Mouse (Mus musculus) CH12.LX (cell line): ENCODE data around the gene Dcxr. TPM values are rescaled to one million over a fixed set of nuclear protein-coding genes. Genes with fewer than 3 reads are reported as not detected.
"Not testable (repeated sequence)": the region's sequence is repeated elsewhere in the genome, so short reads cannot be mapped to it uniquely, and the experiment has no call there.

Experiments
- DNase-seq: peaks from one replicate; pipeline ENCODE4 v3.0.0-alpha.2; 2013; ENCODE audit errors: extremely low read depth
- H3K27ac ChIP-seq: 2 replicates; pipeline ENCODE4 v1.5.1; 2012; ENCODE audit warnings: low read depth, mild to moderate bottlenecking, control low read depth, moderate library complexity; ENCODE audit not compliant: insufficient read depth
- H3K27me3 ChIP-seq: replicated peaks from 2 replicates; pipeline ENCODE3; 2012; ENCODE audit warnings: inconsistent platforms
- H3K36me3 ChIP-seq, 2 experiments: replicated peaks in 1 of 2; 2 replicates each; pipeline versions ENCODE3 to v1.6.1; 2012; ENCODE audit warnings: inconsistent platforms in 1 of 2, low read length in 1 of 2, mild to moderate bottlenecking in 1 of 2, mixed read lengths in 1 of 2, moderate library complexity in 1 of 2; ENCODE audit not compliant: control insufficient read depth in 1 of 2, insufficient read depth in 1 of 2
- H3K4me1 ChIP-seq, 2 experiments: 2 replicates each; pipeline ENCODE4 v1.6.1; 2012; ENCODE audit warnings: inconsistent platforms in 1 of 2, moderate library complexity in 1 of 2; ENCODE audit not compliant: insufficient read depth in 2 of 2, control insufficient read depth in 1 of 2
- H3K4me2 ChIP-seq: 2 replicates; pipeline ENCODE4 v1.6.1; 2012; ENCODE audit warnings: low read depth, mild to moderate bottlenecking, control low read depth; ENCODE audit not compliant: poor library complexity, insufficient read depth, severe bottlenecking
- H3K4me3 ChIP-seq, 3 experiments: fragments of 150-350 bp in 1 of 3; sonication (generic) in 1 of 3; replicated peaks in 1 of 3; 2 replicates each; pipeline versions ENCODE3 to v1.5.1; 2011 to 2012; ENCODE audit warnings: low read depth in 2 of 3, low read length in 2 of 3, mild to moderate bottlenecking in 2 of 3, moderate library complexity in 2 of 3, control low read depth in 1 of 3, improper control_type of control experiment in 1 of 3, inconsistent platforms in 1 of 3, mixed read lengths in 1 of 3; ENCODE audit not compliant: poor library complexity in 1 of 3
- H3K79me2 ChIP-seq: replicated peaks from 2 replicates; pipeline ENCODE4 v1.6.1; 2012; ENCODE audit warnings: mild to moderate bottlenecking, moderate library complexity; ENCODE audit not compliant: control insufficient read depth, poor library complexity, insufficient read depth, severe bottlenecking; ENCODE audit errors: extremely low read depth
- H3K9ac ChIP-seq: 2 replicates; pipeline ENCODE4 v1.6.1; 2012; ENCODE audit warnings: low read depth, mild to moderate bottlenecking, control low read depth, moderate library complexity; ENCODE audit not compliant: insufficient read depth
- H3K9me3 ChIP-seq: replicated peaks from 2 replicates; pipeline ENCODE3; 2012; ENCODE audit warnings: low read length, inconsistent platforms, mixed read lengths
- CHD1 ChIP-seq: IDR thresholded peaks from 2 replicates; pipeline ENCODE4 v1.6.1; 2012; ENCODE audit warnings: low read depth, low read length, improper control_type of control experiment, inconsistent platforms
- E2F4 ChIP-seq: IDR thresholded peaks from 2 replicates; pipeline ENCODE4 v1.6.1; 2011; ENCODE audit warnings: low read depth, low read length, improper control_type of control experiment; ENCODE audit not compliant: insufficient replicate concordance
- ELF1 ChIP-seq: IDR thresholded peaks from 2 replicates; pipeline ENCODE4 v1.6.1; 2014; ENCODE audit warnings: low read depth, mild to moderate bottlenecking, inconsistent platforms, low read length, improper control_type of control experiment
- ETS1 ChIP-seq: conservative IDR thresholded peaks from 2 replicates; pipeline ENCODE4 v1.6.1; 2012; ENCODE audit warnings: low read depth, mild to moderate bottlenecking, inconsistent platforms, low read length, improper control_type of control experiment, moderate library complexity
- HCFC1 ChIP-seq: IDR thresholded peaks from 2 replicates; pipeline ENCODE4 v1.6.1; 2012; ENCODE audit warnings: low read depth, mild to moderate bottlenecking, inconsistent platforms, low read length, improper control_type of control experiment
- JUN ChIP-seq: IDR thresholded peaks from 2 replicates; pipeline ENCODE4 v1.6.1; 2011; ENCODE audit warnings: low read depth, mild to moderate bottlenecking, low read length, improper control_type of control experiment, moderate library complexity; ENCODE audit not compliant: insufficient read depth
- MAX ChIP-seq: IDR thresholded peaks from 2 replicates; pipeline ENCODE4 v1.6.1; 2011; ENCODE audit warnings: low read length, improper control_type of control experiment
- MAZ ChIP-seq: IDR thresholded peaks from 2 replicates; pipeline ENCODE4 v1.6.1; 2012; ENCODE audit warnings: low read depth, mild to moderate bottlenecking, inconsistent platforms, low read length, improper control_type of control experiment, moderate library complexity
- MYC ChIP-seq: IDR thresholded peaks from 2 replicates; pipeline ENCODE4 v1.6.1; 2011; ENCODE audit warnings: low read depth, mild to moderate bottlenecking, improper control_type of control experiment, low read length
- NRF1 ChIP-seq: IDR thresholded peaks from 2 replicates; pipeline ENCODE4 v1.6.1; 2014; ENCODE audit warnings: low read depth, mild to moderate bottlenecking, inconsistent platforms, low read length, improper control_type of control experiment, moderate library complexity
- POLR2AphosphoS2 ChIP-seq: IDR thresholded peaks from 2 replicates; pipeline ENCODE4 v1.6.1; 2011; ENCODE audit warnings: low read depth, low read length, improper control_type of control experiment
- UBTF ChIP-seq: IDR thresholded peaks from 2 replicates; pipeline ENCODE4 v1.6.1; 2012; ENCODE audit warnings: low read depth, mild to moderate bottlenecking, inconsistent platforms, low read length, improper control_type of control experiment, moderate library complexity
- USF1 ChIP-seq: IDR thresholded peaks from 2 replicates; pipeline ENCODE4 v1.6.1; 2014; ENCODE audit warnings: low read depth, mild to moderate bottlenecking, inconsistent platforms, low read length, improper control_type of control experiment
- USF2 ChIP-seq: conservative IDR thresholded peaks from 2 replicates; pipeline ENCODE4 v1.6.1; 2011; ENCODE audit warnings: low read depth, low read length, improper control_type of control experiment
- ZC3H11A ChIP-seq: IDR thresholded peaks from 2 replicates; pipeline ENCODE4 v1.6.1; 2012; ENCODE audit warnings: low read depth, mild to moderate bottlenecking, inconsistent platforms, low read length, improper control_type of control experiment
- ZNF384 ChIP-seq: IDR thresholded peaks from 2 replicates; pipeline ENCODE4 v1.6.1; 2012; ENCODE audit warnings: low read depth, low read length, improper control_type of control experiment, inconsistent platforms
- dilution Hi-C: fragments of 300-500 bp; cut with MboI; formaldehyde crosslinking; loops from 2 replicates; pipeline ENCODE4 v1.14.3; 2020; ENCODE audit warnings: low sequenced_read_pairs; ENCODE audit not compliant: extremely low pct_unique_long_range_greater_than_20kb, extremely low pct_ligation_motif_present
- in situ Hi-C: fragments of 300-500 bp; cut with MboI; formaldehyde crosslinking; loops from 3 replicates; pipeline ENCODE4 v1.14.3; 2019; ENCODE audit warnings: low sequenced_read_pairs, low pct_ligation_motif_present, low pct_unique_long_range_greater_than_20kb, mixed read lengths
- polyA plus RNA-seq: library from polyadenylated mRNA; unstranded; fragments of >175 nt; gene quantifications from 2 replicates; pipeline ENCODE4 v1.2.1, GENCODE M21; 2012; ENCODE audit warnings: low read depth; ENCODE audit not compliant: insufficient read length
- total RNA-seq, 2 experiments: library from RNA; depleted of rRNA; stranded (reverse); fragments of 300-350 nt in 1 of 2; fragments of >200 nt in 1 of 2; gene quantifications; 2 replicates each; pipeline ENCODE4 v1.2.3; 2012 to 2014

The Dcxr gene
- total and polyA plus RNA-seq, 3 experiments: 23.3 to 74.7 (median 24.1) TPM

DNA sequence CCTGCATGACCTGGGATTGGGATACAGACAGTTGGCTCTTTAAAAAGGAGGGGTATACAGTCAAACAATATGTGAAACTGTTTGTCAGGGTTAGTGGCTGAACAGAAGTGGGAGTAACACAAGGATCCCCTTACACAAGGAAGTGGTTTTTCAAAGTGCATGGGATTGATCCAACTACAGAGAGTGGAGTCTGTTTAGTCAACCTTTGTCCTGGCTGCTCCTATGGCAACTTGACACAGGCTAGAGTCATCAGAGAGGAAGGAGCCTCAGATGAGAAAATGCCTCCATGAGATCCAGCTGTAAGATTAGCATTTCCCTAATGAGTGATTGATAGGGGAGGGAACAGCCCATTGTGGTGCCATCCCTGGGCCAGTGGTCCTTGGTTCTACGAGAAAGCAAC lies 41.1 kb upstream of the Dcxr start:
- in situ Hi-C loops: loop anchor here (5.0 kb wide), 1 partner anchor 41 kb away; the partner anchor contains the start of gene Dcxr

DNA sequence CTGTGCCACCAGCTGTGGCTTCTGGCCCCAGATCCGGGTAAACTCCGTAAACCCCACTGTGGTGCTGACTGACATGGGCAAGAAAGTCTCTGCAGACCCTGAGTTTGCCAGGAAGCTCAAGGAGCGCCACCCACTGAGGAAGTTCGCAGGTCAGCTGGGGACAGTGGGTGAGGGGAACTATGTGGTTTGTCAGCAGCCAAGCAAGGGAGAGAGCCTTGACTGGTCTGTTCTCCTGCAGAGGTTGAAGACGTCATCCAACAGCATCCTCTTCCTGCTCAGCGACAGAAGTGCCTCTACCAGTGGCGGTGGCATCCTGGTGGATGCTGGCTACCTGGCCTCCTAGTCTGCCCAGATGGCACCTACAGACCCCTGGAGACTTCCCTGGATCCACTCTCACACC lies 39.9 kb upstream of the Dcxr start:
- in situ Hi-C loops: loop anchor here (5.0 kb wide), 1 partner anchor 40 kb away; the partner anchor contains the start of gene Dcxr
- H3K9ac ChIP-seq, H3K27ac ChIP-seq, H3K4me3 ChIP-seq, H3K79me2 ChIP-seq, dilution Hi-C loops, H3K9me3 ChIP-seq, H3K4me2 ChIP-seq, H3K4me1 ChIP-seq, H3K36me3 ChIP-seq, DNase-seq: not testable (repeated sequence)
- peaks cover 25% of the 10 kb centered on the region for H3K27me3 ChIP-seq

More for the DNA sequence above, 41.1 kb upstream of the Dcxr start:
- Histone ChIP-seq H3K36me3 (no peaks in the 10 kb centered on the region), H3K9ac (no peak overlapping the region), H3K4me3 (no peak overlapping the region), H3K27ac (no peak overlapping the region), H3K79me2 (no peaks in the 10 kb centered on the region), H3K9me3 (no peaks in the 10 kb centered on the region), H3K4me2 (no peak overlapping the region), H3K4me1 (peaks cover 3 to 5% of the 10 kb centered on the region in 2 experiments; a peak in 2 of 4 replicates), H3K27me3 (peaks cover 21% of the 10 kb centered on the region)
- DNase-seq: no peak
- dilution Hi-C loops: no loop called here
- TF ChIP-seq CHD1 (no peak), JUN (no peak), POLR2AphosphoS2 (no peak), USF1 (no peak), MAX (no peak), UBTF (no peak), NRF1 (no peak), MYC (no peak), ELF1 (no peak), ZC3H11A (no peak), USF2 (no peak), MAZ (no peak), HCFC1 (no peak), E2F4 (no peak), ETS1 (no peak), ZNF384 (no peak)

DNA sequence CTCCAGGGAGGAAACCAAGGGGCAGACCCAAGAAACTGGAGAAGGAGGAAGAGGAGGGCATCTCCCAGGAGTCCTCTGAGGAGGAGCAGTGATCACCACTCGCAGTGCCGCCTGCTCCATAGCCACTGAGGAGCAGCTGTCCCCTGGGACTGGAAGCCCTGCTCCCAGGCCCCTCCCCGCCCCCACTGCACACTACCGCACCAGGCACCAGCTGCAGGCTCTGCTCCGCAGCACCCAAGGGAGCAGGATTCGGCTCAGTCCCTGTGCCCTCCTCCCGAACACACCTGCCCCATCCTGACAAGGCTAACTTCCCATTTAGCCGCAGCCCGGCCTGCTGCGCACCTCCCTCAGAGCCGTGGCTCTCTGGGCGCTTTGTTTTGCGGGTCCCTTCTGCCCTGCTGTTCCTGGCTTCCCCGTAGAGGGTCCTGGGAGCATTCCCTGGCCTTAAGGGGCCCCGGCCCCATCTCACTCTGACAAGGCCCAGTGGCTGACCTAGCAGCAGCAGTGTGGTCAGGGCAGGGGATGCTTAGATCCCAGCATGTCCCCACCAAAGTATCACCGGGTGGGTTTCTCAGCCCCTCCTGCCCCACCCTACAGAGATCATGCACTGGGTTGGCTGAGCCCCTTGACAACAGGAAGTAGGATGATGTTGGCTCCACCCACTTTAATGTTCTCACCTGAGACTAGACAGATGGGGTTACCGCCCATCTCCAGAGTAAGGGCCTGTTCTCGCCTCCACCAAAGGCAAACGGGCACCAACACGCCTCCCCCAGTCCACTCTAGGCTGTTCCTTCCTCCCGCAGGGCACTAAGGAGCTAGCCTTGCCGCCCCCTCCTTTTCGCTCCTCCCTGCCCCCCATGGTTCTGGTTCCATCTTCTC lies 36.3 kb upstream of the Dcxr start:
- DNase-seq, H3K4me3 ChIP-seq, H3K9ac ChIP-seq, in situ Hi-C loops, H3K4me1 ChIP-seq, H3K27ac ChIP-seq, H3K36me3 ChIP-seq, dilution Hi-C loops, H3K79me2 ChIP-seq, H3K4me2 ChIP-seq: not testable (repeated sequence)
- Histone ChIP-seq H3K27me3 (peaks cover 25% of the 10 kb centered on the region), H3K9me3 (peaks cover 33% of the 10 kb centered on the region)

DNA sequence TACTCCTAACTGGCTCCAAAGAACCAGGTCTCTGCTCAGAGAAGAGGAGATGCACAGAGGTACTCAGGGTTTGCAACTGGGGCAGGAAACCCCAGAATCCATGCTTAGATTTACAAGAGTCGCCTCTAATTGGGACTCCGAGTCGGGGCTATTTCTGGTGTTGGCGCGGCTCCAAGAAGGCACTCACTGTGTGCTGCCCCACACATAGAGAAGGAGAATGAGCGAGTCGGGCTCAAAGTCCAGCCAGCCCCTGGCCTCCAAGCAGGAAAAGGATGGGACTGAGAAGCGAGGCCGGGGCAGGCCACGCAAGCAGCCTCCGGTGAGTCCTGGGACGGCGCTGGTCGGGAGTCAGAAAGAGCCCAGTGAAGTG lies 35.6 kb upstream of the Dcxr start, which contains the start of gene Hmga1b:
Gene Hmga1b, plus strand, starts transcription at position 123 of the 370 bp plus-strand sequence.
- in situ Hi-C loops: not testable (repeated sequence)

More for the DNA sequence above, 35.6 kb upstream of the Dcxr start, which contains the start of gene Hmga1b:
- DNase-seq, H3K4me3 ChIP-seq, H3K4me1 ChIP-seq, H3K79me2 ChIP-seq, H3K9ac ChIP-seq, dilution Hi-C loops, H3K4me2 ChIP-seq, H3K27ac ChIP-seq, H3K36me3 ChIP-seq: not testable (repeated sequence)
- Histone ChIP-seq H3K27me3 (peaks cover 20% of the 10 kb centered on the region), H3K9me3 (peaks cover 40% of the 10 kb centered on the region)
